Mouse (Mus musculus): ENCODE results near the gene Hip1r.
A peak's percentile ranks its signal among the peaks of the same experiment; 100 is the strongest.

Hip1r gene

DNA sequence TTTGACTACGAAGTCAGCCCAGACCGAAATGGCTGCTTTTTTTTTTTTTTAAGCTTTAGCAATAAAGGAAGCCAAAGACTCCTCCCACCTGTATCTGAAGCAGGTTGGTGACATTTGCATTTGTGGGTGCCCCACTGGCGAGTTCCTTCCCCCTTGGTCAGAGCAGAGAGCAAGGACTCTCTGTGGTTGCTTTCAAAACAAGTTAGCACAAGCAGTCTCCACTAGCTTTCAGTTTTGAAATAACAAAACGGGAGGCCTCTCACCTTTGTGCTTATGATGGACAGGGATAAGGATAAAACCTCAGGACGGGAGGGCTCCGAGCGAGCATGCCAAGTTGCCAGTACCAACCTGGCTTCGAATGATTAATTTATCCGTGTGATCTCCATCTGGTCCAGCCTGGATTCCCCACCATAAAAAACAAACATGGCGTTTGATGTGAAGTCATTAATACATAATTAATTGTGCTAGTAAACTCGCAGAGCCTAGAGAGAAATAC is 1.2 kb downstream of the Hip1r start:
- DNase-seq, result peak; percentile 77 to 83

DNA sequence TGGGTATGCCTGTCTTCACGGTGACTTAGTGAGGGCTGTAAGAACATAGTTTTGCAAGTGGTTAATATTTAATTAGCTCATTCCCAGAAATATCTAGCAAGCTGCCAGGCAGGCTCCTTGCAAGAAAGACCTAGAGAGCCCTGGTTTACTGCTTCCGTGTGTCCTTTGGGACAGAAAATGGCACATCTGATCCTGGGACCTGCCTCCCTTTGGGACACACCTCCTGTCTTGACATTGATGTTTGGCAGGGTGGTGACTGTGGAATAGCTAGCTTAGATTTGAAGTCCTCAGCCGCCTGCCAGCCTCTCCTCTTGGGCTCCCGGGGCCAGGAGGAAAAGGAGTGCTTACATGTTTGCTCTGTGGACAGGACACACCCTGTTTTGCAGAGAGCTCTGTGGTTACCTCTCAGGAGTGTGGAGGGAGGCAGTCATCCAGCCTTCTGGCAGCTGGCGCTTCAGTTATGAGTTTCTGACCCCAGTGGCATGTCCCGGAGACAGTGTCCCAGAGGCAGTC is 2.3 kb downstream of the Hip1r start:
- peak in 1 of 2 experiments; percentile 10 for DNase-seq

DNA sequence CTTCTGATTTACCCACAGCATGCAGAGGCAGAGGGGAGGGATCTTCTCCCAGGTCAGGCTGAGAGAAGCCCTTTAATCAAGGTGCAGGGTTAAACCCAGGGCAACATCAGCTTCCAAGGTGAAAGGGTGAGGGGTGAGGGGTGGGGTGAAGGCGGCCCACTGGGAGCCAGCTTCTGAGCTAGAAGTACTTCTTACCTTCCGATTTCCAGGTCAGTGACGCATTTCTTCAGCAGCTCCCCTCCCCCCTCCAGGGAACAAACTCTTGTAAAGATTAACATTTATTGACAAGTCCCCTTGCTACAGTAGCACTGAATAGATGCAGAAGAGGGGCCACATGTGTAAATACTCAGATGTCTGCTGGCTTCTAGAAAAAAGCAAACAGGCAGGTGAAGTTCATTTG is 3.8 kb downstream of the Hip1r start:
- no peak for DNase-seq

DNA sequence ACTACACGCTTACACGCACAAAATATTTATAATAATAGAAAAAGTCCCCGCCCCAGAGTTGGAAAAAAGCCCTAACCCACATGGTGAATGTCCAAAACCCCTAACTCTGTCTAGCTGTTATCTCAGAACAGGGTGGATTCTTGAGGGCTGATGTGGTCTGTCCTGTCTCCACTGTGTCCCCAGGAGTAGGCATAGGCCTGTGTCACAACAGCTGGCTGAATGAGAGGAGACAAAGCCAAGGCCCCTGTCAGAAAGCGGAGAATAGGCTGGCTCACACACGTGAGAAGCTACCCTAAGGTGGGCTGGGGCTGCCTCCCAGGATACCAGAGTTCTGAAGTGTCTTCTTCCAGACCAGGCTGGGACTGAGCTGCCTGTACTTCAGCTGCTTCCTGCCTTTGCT is 4.7 kb downstream of the Hip1r start:
- DNase-seq, result peak in 1 of 2 experiments; percentile 1

DNA sequence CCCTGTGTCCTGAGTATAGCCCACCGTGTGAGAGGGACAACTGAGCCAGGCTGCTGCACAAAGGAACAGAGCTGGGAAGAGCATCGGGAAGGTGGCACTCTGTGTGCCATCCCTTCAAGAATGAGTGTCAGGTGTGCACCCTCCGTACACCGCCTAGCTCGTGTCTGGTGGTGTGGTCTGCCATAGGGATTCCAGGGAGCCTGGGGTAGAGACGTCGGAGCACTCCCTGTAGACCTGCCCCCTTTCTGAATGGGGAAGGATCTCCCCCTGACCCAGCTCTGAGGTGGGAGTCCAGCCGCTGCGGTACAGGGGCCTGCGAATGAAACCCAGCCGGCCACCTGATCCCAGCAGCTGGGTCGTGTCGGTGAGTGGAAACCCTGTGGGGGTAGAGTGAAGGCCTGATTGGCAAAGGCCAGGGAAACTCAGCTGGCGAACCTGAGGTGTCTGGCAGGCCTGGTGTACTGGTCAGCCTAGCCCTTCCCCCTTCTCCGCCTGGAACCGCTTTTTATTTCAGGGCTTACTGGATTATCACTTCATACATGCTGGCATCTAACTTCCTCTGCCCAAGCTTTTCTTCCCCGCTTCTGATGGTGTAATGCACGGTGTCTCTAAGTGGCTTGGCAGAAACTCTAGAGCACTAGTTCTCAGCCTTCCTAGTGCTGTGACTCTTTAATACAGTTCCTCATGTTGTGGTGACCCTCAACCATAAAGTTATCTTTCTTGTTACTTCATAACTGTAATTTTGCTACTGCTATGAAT is 6.0 kb downstream of the Hip1r start:
- peak in 1 of 2 experiments; percentile 2 for DNase-seq

DNA sequence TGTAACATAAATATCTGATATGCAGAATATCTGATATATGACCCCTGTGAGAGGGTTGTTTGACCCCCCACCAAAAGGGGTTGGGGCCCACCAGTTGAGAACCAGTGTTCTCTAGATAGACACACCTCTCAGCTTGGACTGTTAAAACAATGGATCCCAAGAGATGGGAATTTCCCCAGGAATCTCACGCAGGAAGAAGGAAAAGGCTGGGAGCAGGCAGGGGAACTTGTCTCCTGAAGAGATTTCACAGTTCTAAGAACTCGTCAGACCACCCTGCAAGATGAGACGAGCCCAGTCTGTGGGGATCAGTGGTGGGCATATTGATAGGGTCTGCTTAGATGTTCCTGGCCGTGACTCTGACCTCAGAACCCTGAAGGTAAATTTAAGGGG is 6.5 kb downstream of the Hip1r start:
- DNase-seq, result no peak

DNA sequence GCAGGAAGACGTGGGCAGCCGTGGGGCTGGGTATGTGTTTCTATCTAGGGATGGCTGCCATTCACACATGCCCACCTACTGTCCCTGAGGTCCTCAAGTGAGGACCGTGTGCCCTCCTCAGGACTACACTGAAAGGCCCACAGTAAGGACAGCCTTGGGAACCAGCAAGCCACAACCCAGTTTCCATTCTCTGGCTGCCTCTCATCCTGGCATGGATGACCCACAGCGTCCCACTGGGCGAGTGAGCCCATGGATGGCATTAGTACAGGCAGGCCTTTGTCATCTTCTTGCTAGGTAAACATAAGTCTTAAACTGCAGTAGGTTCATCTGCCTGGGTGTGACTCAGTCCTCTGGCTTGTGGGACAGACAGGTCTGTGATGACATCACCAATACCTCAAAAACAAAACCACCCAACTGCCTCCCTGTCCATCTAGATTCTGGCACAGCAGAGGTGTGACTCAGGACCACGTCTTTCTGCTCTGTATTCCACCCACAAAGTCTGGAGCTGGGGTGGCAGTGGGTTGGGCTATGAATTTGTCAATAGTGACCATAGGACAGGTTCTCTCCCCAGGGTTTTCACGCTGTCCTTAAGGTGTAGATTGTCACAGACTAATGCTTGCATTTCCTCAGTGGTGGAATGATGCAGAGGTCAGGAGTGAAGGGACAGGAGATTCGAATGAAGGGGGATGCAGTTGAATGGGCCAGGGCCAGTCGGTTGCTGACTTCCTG is 7.3 kb downstream of the Hip1r start:
- DNase-seq, result peak; percentile 64 to 65

DNA sequence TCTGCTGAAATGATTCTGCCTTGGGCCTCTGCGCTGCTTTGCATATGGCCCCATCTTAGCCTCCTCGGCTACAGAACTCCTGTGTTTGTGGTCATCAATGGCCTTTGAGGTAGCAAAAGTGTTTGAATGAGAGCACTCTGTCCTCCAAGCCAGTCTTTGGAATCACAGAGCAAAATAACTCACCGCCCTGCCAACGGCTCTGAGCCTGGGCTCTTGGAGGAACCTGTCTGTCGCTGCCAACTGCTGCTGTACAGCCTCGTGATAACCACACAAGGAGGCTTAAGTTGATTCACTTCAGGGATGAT is 7.8 kb downstream of the Hip1r start:
- DNase-seq, result no peak

DNA sequence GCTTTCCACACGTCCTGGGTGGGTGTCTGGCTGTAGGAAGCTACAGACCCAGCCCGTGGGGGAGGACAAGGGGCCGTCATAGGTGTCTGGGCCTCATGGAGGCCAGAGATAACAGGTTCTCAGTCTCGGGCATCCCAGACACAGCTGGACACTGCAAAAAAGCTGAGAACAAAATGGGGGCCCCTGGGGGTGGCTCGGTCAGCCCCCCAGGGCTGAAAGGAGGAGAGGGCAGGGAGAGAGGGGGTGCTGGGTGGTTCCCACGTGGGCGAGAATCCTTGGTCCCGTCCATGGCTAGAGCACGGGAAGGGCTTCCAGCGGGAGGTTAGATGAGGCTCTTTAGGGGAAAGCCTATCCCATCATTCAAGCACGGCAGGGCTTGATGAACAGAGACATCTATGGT is 9.4 kb downstream of the Hip1r start:
- DNase-seq, result no peak

DNA sequence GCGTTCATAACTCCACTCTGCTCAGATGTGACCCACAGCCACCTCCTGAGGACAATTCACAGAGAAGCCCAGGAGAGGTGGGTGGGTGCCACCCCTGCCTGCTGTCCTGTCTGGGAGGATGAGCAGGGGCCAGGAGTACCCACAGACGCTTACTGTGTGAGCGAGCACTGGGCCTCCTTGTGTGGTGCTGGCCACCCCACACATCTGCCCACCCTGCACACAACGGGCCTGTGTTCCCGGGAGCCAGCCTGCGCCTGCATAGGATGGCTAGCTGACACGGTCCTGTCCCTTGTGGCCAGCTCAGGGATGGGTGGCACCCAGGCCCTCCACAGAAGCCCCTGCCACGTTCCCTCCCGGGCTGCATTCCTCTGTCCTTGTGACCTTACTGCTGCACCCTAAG is 12.0 kb downstream of the Hip1r start:
- DNase-seq, result no peak

DNA sequence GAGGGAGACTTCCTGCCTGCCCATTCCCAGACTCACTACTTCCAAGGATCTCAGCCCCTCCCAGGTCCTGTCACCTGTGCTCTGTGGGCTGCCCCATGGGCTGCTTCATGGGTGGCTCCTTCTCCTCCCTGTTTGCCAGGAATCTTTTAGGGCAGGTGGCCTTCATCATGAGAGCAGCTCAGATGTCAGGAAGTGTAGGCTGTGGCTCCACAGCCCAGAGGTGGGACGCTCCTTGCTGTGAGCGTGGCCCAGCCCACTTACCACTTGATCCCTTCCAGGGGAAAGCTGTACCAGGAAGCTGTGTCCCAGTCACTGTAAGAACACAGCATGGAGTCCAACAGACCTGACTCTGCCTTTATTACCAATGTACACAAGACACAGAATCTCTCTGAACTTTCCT is 13.5 kb downstream of the Hip1r start:
- DNase-seq, result no peak

DNA sequence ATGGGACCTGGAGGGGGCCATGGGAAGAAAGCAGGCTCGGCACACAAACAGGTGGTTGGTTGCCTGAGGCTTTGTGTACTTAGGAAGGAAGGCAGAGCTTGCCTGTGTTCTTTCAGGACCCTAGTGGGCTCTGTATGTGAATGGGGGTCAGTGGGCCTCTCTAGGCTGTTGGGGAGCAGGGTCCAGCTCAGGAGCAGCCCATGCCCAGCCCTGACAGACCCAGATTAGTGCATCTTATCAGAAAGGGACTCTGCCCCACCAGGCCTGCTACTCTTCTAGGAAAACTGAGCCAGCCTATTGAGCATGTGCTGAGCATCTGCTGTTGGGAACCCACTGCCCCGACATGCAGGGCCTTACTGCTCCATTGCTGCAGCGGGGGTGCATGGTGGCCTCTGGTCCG is 14.1 kb downstream of the Hip1r start:
- no peak for DNase-seq

DNA sequence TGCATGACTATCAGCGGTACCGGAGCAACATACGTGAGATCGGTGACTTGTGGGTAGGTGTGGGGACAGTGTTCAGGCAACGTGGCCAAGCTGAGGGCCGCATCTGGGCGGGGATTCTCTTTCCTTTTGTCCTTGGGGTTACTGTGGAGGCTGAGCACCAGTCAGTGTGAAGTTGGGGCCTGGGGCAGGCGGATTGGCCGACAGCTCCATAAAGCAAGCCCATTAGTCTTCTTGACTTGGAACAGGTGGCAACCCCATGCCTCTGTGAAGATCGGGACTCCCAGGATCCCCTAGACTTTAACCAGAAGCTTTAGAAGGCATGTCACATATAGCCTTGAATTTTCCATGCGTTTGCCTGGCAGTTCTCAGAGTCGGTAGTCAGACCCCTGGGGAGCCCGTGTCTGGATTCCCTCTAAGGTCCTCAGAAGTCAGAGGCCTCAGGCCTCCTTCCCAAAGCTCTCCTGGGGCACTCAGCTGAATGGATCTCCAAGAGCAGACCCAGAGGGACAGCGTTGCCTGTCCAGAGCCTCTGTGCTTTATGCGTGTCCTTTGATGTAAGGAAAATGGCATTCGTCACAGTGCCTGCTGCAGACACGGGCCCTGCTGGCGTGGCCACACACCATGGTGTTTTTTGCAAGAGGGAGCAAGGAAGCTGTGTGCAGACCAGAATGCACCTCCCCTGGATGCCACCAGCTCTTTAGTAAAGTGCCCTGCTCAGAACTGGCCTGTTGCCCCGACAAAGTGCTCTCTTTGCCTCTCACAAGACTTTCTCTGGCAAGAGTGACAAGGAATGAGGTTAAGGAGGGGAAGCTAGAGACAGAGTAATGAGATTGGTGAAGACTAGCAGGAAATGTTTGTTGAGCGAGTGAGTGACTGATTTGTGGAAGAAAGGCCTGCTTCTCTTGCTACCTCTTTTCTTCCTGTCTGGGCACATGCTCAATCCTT is 16.8 kb downstream of the Hip1r start:
- no peak for DNase-seq

DNA sequence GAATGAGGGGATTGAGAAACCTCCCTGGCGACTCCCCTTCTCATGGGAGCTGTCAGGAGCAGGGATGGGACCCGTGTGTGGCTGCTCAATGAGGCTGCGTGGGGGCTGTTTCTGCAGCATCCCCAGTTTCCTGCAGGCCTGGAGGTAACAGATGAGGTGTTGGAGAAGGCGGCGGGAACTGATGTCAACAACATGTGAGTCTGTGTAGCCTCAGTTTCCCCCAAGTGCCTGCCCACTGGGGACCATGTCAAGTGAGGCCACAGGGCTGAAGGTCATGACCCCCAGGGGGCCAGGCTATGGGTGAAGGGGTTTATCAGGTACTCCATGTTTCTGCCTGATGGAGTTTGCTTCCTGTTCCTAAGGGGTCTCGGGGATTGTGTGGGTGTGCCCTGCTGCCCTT is 17.9 kb downstream of the Hip1r start:
- no peak for DNase-seq

DNA sequence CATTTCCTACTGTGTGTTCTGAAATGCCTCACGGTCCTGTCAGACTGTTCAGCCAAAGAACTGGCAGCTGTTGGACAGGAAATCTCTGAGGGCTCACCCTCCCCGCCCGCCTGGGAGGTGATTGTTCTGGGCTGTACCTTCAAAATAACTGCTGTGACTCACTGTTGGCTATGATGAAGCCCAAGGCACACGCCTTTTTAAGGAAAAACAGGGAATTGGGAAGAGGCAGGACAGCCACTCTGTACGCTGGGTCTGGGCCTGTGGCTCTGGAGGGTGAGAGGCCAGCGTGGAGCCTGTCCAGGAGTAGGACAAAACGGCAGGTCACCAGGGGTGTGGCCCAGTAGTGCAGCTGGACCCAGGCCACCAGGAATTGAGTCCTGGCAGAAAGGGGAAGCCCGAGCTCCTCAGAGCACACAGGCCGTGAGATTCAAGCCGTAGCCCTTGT is 18.8 kb downstream of the Hip1r start:
- DNase-seq, result no peak

DNA sequence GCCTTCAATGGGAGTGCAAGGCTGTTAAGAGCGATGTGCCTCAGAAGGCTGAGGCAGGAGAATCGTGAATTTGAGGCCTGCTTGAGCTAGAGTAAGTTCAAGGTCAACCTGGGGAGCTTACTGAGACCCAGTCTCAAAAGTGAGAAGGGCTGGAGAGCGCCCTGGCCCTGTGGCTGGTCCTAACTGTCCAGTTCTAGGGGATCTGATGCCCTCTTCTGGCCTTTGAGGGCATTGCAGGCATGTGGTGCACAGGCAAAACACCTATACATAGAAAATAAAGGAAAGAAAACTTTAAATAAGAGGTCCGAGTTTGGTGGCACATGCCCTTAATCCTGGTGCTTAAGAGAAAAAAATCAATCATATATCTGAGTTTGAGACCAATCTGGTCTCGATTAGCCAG is 19.4 kb downstream of the Hip1r start:
- peak; percentile 88 to 89 for DNase-seq

DNA sequence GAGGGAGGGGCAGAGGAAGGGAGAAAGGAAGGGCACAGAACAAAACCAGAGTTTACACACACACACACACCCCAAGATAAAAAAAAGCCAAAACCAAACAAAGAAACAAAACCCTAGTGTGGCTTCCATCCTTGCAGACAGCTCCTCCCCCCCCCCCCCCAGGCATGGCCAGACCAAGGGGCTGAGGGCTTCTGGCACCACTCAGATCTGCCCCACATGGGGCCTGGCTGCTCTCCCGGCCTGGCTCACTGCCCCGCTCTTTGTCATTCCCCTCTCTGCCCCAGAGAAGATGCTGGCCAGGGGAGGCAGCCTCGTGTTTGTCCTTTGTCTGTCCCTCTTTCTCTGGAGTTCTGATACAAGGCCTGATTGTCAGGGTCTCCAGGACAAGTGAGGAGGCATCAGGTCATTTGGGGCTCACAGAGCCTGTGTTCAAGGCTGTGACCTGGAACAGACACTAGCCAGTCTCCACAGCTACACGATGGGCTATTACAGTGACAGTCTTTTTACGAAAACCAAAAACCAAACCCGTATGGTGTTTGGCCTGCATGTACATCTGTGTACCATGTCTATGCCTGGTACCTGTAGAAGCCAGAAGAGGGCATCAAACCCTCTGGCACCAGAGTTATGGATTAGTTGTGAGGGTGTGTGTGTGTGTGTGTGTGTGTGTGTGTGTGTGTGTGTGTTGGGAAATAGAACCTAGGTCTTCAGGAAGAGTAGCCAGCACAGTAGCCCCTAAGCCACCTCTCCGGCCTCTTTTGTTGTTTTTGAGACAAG is 20.0 kb downstream of the Hip1r start:
- no peak for DNase-seq

DNA sequence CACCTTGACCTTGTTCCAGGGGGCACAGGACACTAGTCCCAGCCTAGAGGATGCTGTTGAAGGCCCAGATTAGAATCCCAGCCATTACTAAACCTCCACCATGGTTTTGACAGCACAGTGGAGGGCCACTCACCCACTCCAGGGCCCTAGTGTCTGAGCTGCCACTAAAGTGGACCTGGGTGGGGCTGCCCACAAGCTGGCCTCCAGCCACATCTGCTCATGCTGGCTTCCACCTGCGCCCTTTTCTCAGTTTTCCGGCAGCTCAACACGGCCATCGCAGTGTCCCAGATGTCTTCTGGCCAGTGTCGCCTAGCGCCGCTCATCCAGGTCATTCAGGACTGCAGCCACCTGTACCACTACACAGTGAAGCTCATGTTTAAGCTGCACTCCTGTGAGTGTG is 21.0 kb downstream of the Hip1r start:
- no peak for DNase-seq

DNA sequence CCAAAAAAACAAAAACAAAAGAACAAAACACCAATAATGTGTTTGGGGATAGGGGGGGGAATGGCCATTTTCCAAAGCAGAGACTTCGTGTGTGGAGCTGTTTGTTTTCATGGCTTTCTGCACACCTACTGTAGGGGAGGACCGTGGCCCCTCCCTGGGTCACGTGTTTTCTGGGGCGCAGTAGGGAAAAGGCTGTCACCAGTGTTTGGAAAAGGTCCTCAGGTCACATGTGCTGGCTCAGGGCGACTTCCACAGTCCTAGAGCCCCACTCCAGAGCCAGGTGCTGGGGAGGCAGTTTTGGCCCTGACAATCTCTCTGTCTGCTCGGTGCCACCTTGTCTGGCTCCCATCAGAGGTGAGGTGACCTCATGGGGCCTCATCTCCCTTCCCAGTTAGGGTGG is 22.0 kb downstream of the Hip1r start:
- DNase-seq, result no peak

DNA sequence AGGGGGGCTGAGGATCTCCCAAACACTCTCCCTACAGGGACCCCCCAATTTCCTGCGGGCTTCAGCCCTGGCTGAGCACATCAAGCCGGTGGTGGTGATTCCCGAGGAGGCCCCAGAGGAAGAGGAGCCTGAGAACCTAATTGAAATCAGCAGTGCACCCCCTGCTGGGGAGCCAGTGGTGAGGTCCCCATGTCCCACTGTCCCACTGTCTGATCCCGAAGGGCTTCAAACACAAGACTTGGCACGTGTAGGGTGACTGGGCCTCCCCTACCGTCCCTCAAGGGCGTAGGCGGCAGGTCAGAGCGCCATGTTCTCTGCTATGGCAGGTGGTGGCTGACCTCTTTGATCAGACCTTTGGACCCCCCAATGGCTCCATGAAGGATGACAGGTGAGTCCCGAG is 22.8 kb downstream of the Hip1r start:
- DNase-seq, result peak; percentile 64 to 68

DNA sequence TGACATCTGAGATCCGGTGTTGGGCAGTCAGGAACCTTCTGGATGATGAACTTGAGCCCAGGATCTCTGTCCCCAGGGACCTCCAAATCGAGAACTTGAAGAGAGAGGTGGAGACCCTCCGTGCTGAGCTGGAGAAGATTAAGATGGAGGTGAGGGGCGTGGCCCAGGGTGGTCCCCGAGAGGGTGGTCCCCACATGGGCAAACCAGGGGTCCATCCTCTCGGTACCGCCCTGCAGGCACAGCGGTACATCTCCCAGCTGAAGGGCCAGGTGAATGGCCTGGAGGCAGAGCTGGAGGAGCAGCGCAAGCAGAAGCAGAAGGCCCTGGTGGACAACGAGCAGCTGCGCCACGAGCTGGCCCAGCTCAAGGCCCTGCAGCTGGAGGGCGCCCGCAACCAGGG is 23.3 kb downstream of the Hip1r start:
- DNase-seq, result no peak

DNA sequence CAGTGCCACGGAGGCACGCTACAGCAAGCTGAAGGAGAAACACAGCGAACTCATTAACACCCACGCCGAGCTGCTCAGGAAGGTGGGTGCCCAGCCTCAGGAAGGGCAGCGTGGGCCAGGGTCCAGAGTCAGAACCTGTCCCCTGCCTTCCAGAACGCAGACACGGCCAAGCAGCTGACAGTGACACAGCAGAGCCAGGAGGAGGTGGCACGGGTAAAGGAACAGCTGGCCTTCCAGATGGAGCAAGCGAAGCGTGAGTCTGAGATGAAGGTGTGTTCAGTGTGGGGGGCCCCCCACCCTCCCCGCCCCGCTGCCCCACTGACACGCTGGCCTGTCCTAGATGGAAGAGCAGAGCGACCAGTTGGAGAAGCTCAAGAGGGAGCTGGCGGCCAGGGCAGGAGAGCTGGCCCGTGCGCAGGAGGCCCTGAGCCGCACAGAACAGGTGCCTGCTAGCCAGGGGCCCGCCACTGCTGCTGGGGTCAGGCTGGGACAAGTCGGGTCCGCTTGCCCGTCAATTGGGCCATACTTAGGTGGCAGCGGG is 23.9 kb downstream of the Hip1r start:
- no peak for DNase-seq

All from B cell, adult 2 months (primary cell).